Mouse (Mus musculus) neural tube, embryonic 14.5 days (tissue): ENCODE measurements around the gene Men1. TPM values are rescaled to one million over a fixed set of nuclear protein-coding genes. Genes with fewer than 3 reads are reported as not detected.

Source experiments
- ATAC-seq: fragments of 200-750 bp; cut with Nextera tagmentation; 2 replicates; pipeline ENCODE4 v1.8.0; 2017; ENCODE audit warnings: low read depth, mild to moderate bottlenecking, moderate TSS enrichment, moderate library complexity
- H3K27ac ChIP-seq: fragments of 300-500 bp; sonication (generic); 2 replicates; pipeline ENCODE4 v1.5.1; 2014; ENCODE audit warnings: low read depth, mild to moderate bottlenecking, control low read depth, low read length, moderate library complexity, mixed read lengths
- H3K27me3 ChIP-seq: fragments of 300-500 bp; sonication (generic); 2 replicates; pipeline ENCODE4 v1.6.1; 2014; ENCODE audit warnings: low read length; ENCODE audit not compliant: control insufficient read depth, insufficient read depth
- H3K36me3 ChIP-seq: fragments of 300-500 bp; sonication (generic); 2 replicates; pipeline ENCODE4 v1.6.1; 2014; ENCODE audit warnings: low read length, mixed read lengths; ENCODE audit not compliant: control insufficient read depth, insufficient read depth
- H3K4me1 ChIP-seq: fragments of 300-500 bp; sonication (generic); 2 replicates; pipeline ENCODE4 v1.6.1; 2014; ENCODE audit warnings: low read length; ENCODE audit not compliant: control insufficient read depth, insufficient read depth
- H3K4me2 ChIP-seq: fragments of 300-500 bp; sonication (generic); 2 replicates; pipeline ENCODE4 v1.6.1; 2014; ENCODE audit warnings: mild to moderate bottlenecking, low read depth, low read length, control low read depth
- H3K4me3 ChIP-seq: fragments of 300-500 bp; sonication (generic); 2 replicates; pipeline ENCODE4 v1.5.1; 2014; ENCODE audit warnings: low read depth, low read length, control low read depth, mixed read lengths
- H3K9ac ChIP-seq: fragments of 300-500 bp; sonication (generic); replicated peaks from 2 replicates; pipeline ENCODE4 v1.6.1; 2014; ENCODE audit warnings: low read depth, mild to moderate bottlenecking, control low read depth, low read length, mixed read lengths
- H3K9me3 ChIP-seq: fragments of 300-500 bp; sonication (generic); 2 replicates; pipeline ENCODE4 v1.6.1; 2016; ENCODE audit warnings: low read length; ENCODE audit not compliant: control insufficient read depth
- WGBS: fragments of 180-500 bp; shearing (Covaris S2); extraction: QIAGEN DNeasy Blood & Tissue Kit; methylation state at CpG from one replicate; pipeline ENCODE4 v1.1.7; 2014; 5-methylcytosine and 5-hydroxymethylcytosine counted together
- polyA plus RNA-seq: library from polyadenylated mRNA; unstranded; fragments of >200 nt; fragmentation: Nextera tagmentation; extraction: Ambion mirVana; gene quantifications from 2 replicates; pipeline ENCODE4 v1.2.1, GENCODE M21; 2014

Men1 gene
- polyA plus RNA-seq, 1 experiment from 2014 or later: 36.8 TPM

GRCm38 (mm10) chr19:6348717-6349116, 13.9 kb downstream of the Men1 start:
- H3K9me3 ChIP-seq: no peaks in the 10 kb centered on the region
- H3K4me1 ChIP-seq: no peaks in the 10 kb centered on the region
- no peak for ATAC-seq
- H3K27me3 ChIP-seq: no peaks in the 10 kb centered on the region
- no peak overlapping the region for H3K4me3 ChIP-seq
- H3K36me3 ChIP-seq: peaks cover 22% of the 10 kb centered on the region
- 52% methylated on average over 9 of the region's 9 CpGs for WGBS
- no peak overlapping the region for H3K9ac ChIP-seq
- H3K4me2 ChIP-seq: no peak overlapping the region
- H3K27ac ChIP-seq: no peak overlapping the region

- Histone ChIP-seq H3K27ac (no peak overlapping the region), H3K36me3 (peaks cover 22% of the 10 kb centered on the region)
- no peak for ATAC-seq
Measured at GRCm38 (mm10) chr19:6349215-6349983, 14.6 kb downstream of the Men1 start.

GRCm38 (mm10) chr19:6351431-6352106, 16.8 kb downstream of the Men1 start:
- WGBS: 74% methylated on average over 14 of the region's 14 CpGs
- H3K36me3 ChIP-seq: peaks cover 7% of the 10 kb centered on the region
- no peak overlapping the region for H3K4me3 ChIP-seq

More at GRCm38 (mm10) chr19:6349215-6349983, 14.6 kb downstream of the Men1 start:
- no peak overlapping the region for H3K9ac ChIP-seq
- H3K27me3 ChIP-seq: no peaks in the 10 kb centered on the region
- WGBS: 31% methylated on average over 14 of the region's 14 CpGs
- H3K4me2 ChIP-seq: no peak overlapping the region
- no peak overlapping the region for H3K4me3 ChIP-seq
- H3K9me3 ChIP-seq: no peaks in the 10 kb centered on the region
- no peaks in the 10 kb centered on the region for H3K4me1 ChIP-seq

GRCm38 (mm10) chr19:6352107-6352505, 17.3 kb downstream of the Men1 start:
- Histone ChIP-seq H3K4me3 (no peak overlapping the region), H3K27ac (no peak overlapping the region), H3K4me1 (no peaks in the 10 kb centered on the region), H3K36me3 (peaks cover 3% of the 10 kb centered on the region; the same call in 1 of the 2 replicates), H3K9me3 (no peaks in the 10 kb centered on the region), H3K27me3 (no peaks in the 10 kb centered on the region), H3K9ac (no peak overlapping the region), H3K4me2 (no peak overlapping the region)
- ATAC-seq: no peak
- 87% methylated on average over 2 of the region's 2 CpGs for WGBS

More at GRCm38 (mm10) chr19:6351431-6352106, 16.8 kb downstream of the Men1 start:
- H3K4me2 ChIP-seq: no peak overlapping the region
- H3K27me3 ChIP-seq: no peaks in the 10 kb centered on the region
- H3K9me3 ChIP-seq: no peaks in the 10 kb centered on the region
- no peak for ATAC-seq
- H3K9ac ChIP-seq: no peak overlapping the region
- no peaks in the 10 kb centered on the region for H3K4me1 ChIP-seq
- H3K27ac ChIP-seq: no peak overlapping the region

- no peaks in the 10 kb centered on the region for H3K4me1 ChIP-seq
- H3K9ac ChIP-seq: no peak overlapping the region
- H3K4me3 ChIP-seq: no peak overlapping the region
- H3K36me3 ChIP-seq: peaks cover 3% of the 10 kb centered on the region; the same call in 1 of the 2 replicates
- H3K27ac ChIP-seq: no peak overlapping the region
- H3K4me2 ChIP-seq: no peak overlapping the region
- H3K27me3 ChIP-seq: no peaks in the 10 kb centered on the region
- H3K9me3 ChIP-seq: no peaks in the 10 kb centered on the region
- no peak for ATAC-seq
- WGBS: 82% methylated on average over 7 of the region's 7 CpGs
Measured at GRCm38 (mm10) chr19:6354030-6354429, 19.3 kb downstream of the Men1 start.

- Histone ChIP-seq H3K9me3 (no peaks in the 10 kb centered on the region), H3K36me3 (peaks cover 12% of the 10 kb centered on the region), H3K4me1 (peaks cover 17% of the 10 kb centered on the region), H3K4me3 (no peak overlapping the region), H3K27ac (no peak overlapping the region), H3K27me3 (peaks cover 3% of the 10 kb centered on the region; the same call in 1 of the 2 replicates), H3K9ac (no peak overlapping the region), H3K4me2 (no peak overlapping the region)
- no peak for ATAC-seq
- WGBS: 92% methylated on average over 3 of the region's 3 CpGs
Measured at GRCm38 (mm10) chr19:6361291-6361690, 26.5 kb downstream of the Men1 start.

GRCm38 (mm10) chr19:6363091-6363410, 28.3 kb downstream of the Men1 start:
- H3K9me3 ChIP-seq: no peaks in the 10 kb centered on the region
- peaks cover 30% of the 10 kb centered on the region for H3K36me3 ChIP-seq
- H3K27me3 ChIP-seq: peaks cover 3% of the 10 kb centered on the region; the same call in 1 of the 2 replicates
- peak overlapping the region; percentile 100 for H3K4me3 ChIP-seq
- peak overlapping the region; percentile 44 for H3K4me2 ChIP-seq
- peak overlapping the region; percentile 99 for H3K27ac ChIP-seq
- ATAC-seq: no peak
- under 1% methylated on average over 11 of the region's 11 CpGs for WGBS
- peaks cover 17% of the 10 kb centered on the region for H3K4me1 ChIP-seq
- H3K9ac ChIP-seq: 0 out of 2 replicates have a peak overlapping the region, but pooled peaks have one; percentile 99

- Histone ChIP-seq H3K9me3 (no peaks in the 10 kb centered on the region), H3K4me1 (peaks cover 17% of the 10 kb centered on the region), H3K4me3 (peak within 1 kb of the TSS; percentile 100), H3K9ac (peak within 1 kb of the TSS; percentile 99), H3K27me3 (peaks cover 3% of the 10 kb centered on the region; the same call in 1 of the 2 replicates), H3K4me2 (peak within 1 kb of the TSS; percentile 97), H3K36me3 (peaks cover 35% of the 10 kb centered on the region), H3K27ac (peak within 1 kb of the TSS; percentile 99)
- under 1% methylated on average over 79 of the region's 85 CpGs for WGBS
- ATAC-seq: peak; percentile 98
Measured at GRCm38 (mm10) chr19:6363411-6364240, 28.8 kb downstream of the Men1 start, which contains the start of gene Sf1. Gene Sf1, plus strand, starts transcription at chr19:6363690.
